Mouse (Mus musculus): ENCODE data around the gene Ccdc38. TPM values are rescaled to one million over a fixed set of nuclear protein-coding genes. Genes with fewer than 3 reads are reported as not detected.

The Ccdc38 gene
- polyA plus RNA-seq (2015; fragmentation: Illumina TruSeq; extraction: RNeasy Lipid Tissue Mini Kit (QIAGEN cat#74804); ENCODE audit: insufficient read depth, low read depth, low replicate concordance) = not detected

GRCm38 (mm10) chr10:93540431-93541210 lies at the start of gene Ccdc38:
TSS of gene Ccdc38 (plus strand) at chr10:93540632.

GRCm38 (mm10) chr10:93539775-93540430 lies 529 bp upstream of the Ccdc38 start, which contains the start of gene Amdhd1:
TSS of gene Amdhd1 (minus strand) at chr10:93540033.

GRCm38 (mm10) chr10:93589281-93589848 lies 48.9 kb downstream of the Ccdc38 start, which contains the start of gene Snrpf:
TSS of gene Snrpf (minus strand) at chr10:93589706.

Other genes starting within 250 kb of the Ccdc38 start
- gene Elk3, start 229.5 kb upstream of the Ccdc38 start, polyA plus RNA-seq (2015; fragmentation: Illumina TruSeq; extraction: RNeasy Lipid Tissue Mini Kit (QIAGEN cat#74804); ENCODE audit: insufficient read depth, low read depth, low replicate concordance) = 14.0 TPM
- gene Lta4h, start 87.2 kb upstream of the Ccdc38 start, polyA plus RNA-seq (2015; fragmentation: Illumina TruSeq; extraction: RNeasy Lipid Tissue Mini Kit (QIAGEN cat#74804); ENCODE audit: insufficient read depth, low read depth, low replicate concordance) = 21.1 TPM
- not detected for gene Hal, start 51.9 kb upstream of the Ccdc38 start, polyA plus RNA-seq (2015; fragmentation: Illumina TruSeq; extraction: RNeasy Lipid Tissue Mini Kit (QIAGEN cat#74804); ENCODE audit: insufficient read depth, low read depth, low replicate concordance)
- gene Amdhd1, start 599 bp upstream of the Ccdc38 start, polyA plus RNA-seq (2015; fragmentation: Illumina TruSeq; extraction: RNeasy Lipid Tissue Mini Kit (QIAGEN cat#74804); ENCODE audit: insufficient read depth, low read depth, low replicate concordance) = not detected
- 8.2 TPM for gene Snrpf, start 49.1 kb downstream of the Ccdc38 start, polyA plus RNA-seq (2015; fragmentation: Illumina TruSeq; extraction: RNeasy Lipid Tissue Mini Kit (QIAGEN cat#74804); ENCODE audit: insufficient read depth, low read depth, low replicate concordance)
- gene Ntn4, start 100.0 kb downstream of the Ccdc38 start, polyA plus RNA-seq (2015; fragmentation: Illumina TruSeq; extraction: RNeasy Lipid Tissue Mini Kit (QIAGEN cat#74804); ENCODE audit: insufficient read depth, low read depth, low replicate concordance) = 4.3 TPM